Mouse (Mus musculus) forebrain, embryonic 13.5 days (tissue): ENCODE measurements at regions not wholly inside any gene's neighbourhood (a gene's known extent, or its start where the extent isn't known, plus 50 kb on each side); places are given as distances from the start of the nearest gene placed in this dataset.

Experiments
- ATAC-seq: fragments of 200-750 bp; cut with Nextera tagmentation; 2 replicates; pipeline ENCODE4 v1.8.0; 2017
- H3K27ac ChIP-seq: fragments of 300-500 bp; sonication (generic); 2 replicates; pipeline ENCODE4 v1.5.1; 2015; ENCODE audit warnings: inconsistent platforms, mild to moderate bottlenecking, moderate library complexity
- H3K27me3 ChIP-seq: fragments of 300-500 bp; sonication (generic); 2 replicates; pipeline ENCODE4 v1.6.1; 2015; ENCODE audit warnings: mild to moderate bottlenecking, inconsistent platforms
- H3K36me3 ChIP-seq: fragments of 300-500 bp; sonication (generic); 2 replicates; pipeline ENCODE4 v1.6.1; 2015; ENCODE audit warnings: mild to moderate bottlenecking, inconsistent platforms; ENCODE audit not compliant: poor library complexity, severe bottlenecking
- H3K4me1 ChIP-seq: fragments of 300-500 bp; sonication (generic); 2 replicates; pipeline ENCODE4 v1.6.1; 2015; ENCODE audit warnings: inconsistent platforms
- H3K4me2 ChIP-seq: fragments of 300-500 bp; sonication (generic); 2 replicates; pipeline ENCODE4 v1.6.1; 2015; ENCODE audit warnings: inconsistent platforms, mild to moderate bottlenecking, moderate library complexity
- H3K4me3 ChIP-seq: fragments of 300-500 bp; sonication (generic); 2 replicates; pipeline ENCODE4 v1.5.1; 2015; ENCODE audit warnings: mild to moderate bottlenecking, inconsistent platforms
- H3K9ac ChIP-seq: fragments of 300-500 bp; sonication (generic); 2 replicates; pipeline ENCODE4 v1.6.1; 2015; ENCODE audit warnings: mild to moderate bottlenecking, inconsistent platforms
- H3K9me3 ChIP-seq: fragments of 300-500 bp; sonication (generic); replicated peaks from 2 replicates; pipeline ENCODE4 v1.6.1; 2016; ENCODE audit warnings: inconsistent platforms
- WGBS: fragments of 180-500 bp; shearing (Covaris S2); methylation state at CpG from one replicate; pipeline ENCODE4 v1.1.7; 2015; 5-methylcytosine and 5-hydroxymethylcytosine counted together

- 3% methylated on average over 30 of the region's 30 CpGs for WGBS
- Histone ChIP-seq H3K27ac (peak overlapping the region; percentile 89), H3K9ac (peak overlapping the region; percentile 32), H3K9me3 (no peaks in the 10 kb centered on the region), H3K4me1 (peaks cover 60% of the 10 kb centered on the region), H3K4me2 (peak overlapping the region; percentile 44), H3K4me3 (no peak overlapping the region), H3K36me3 (no peaks in the 10 kb centered on the region), H3K27me3 (0 out of 2 replicates have a peak, but pooled peaks cover 3% of the 10 kb centered on the region)
- ATAC-seq = peak; percentile 90
These were observed 144.1 kb downstream of the Nufip1 start for GRCm38 (mm10) chr14:76254565-76255501.

- H3K27me3 ChIP-seq = 0 out of 2 replicates have a peak, but pooled peaks cover 3% of the 10 kb centered on the region
- no peak overlapping the region for H3K4me2 ChIP-seq
- no peaks in the 10 kb centered on the region for H3K9me3 ChIP-seq
- no peak overlapping the region for H3K4me3 ChIP-seq
- peaks cover 71% of the 10 kb centered on the region for H3K4me1 ChIP-seq
- H3K36me3 ChIP-seq = no peaks in the 10 kb centered on the region
- 45% methylated on average over 11 of the region's 11 CpGs for WGBS
- peak overlapping the region; percentile 89 for H3K27ac ChIP-seq
- no peak overlapping the region for H3K9ac ChIP-seq
- ATAC-seq = no peak
These were observed 145.3 kb downstream of the Nufip1 start for GRCm38 (mm10) chr14:76255971-76256370.

GRCm38 (mm10) chr14:76258626-76259025 lies 147.9 kb downstream of the Nufip1 start:
- H3K27ac ChIP-seq = no peak overlapping the region
- WGBS = 1% methylated on average over 3 of the region's 3 CpGs

GRCm38 (mm10) chr14:76260628-76261293 lies 150.1 kb downstream of the Nufip1 start:
- H3K9ac ChIP-seq = no peak overlapping the region
- WGBS = 25% methylated on average over 5 of the region's 5 CpGs
- H3K4me3 ChIP-seq = no peak overlapping the region
- peaks cover 51% of the 10 kb centered on the region for H3K4me1 ChIP-seq
- ATAC-seq = peak; percentile 67
- H3K9me3 ChIP-seq = no peaks in the 10 kb centered on the region
- H3K27ac ChIP-seq = peak overlapping the region; percentile 48
- H3K4me2 ChIP-seq = 0 out of 2 replicates have a peak overlapping the region, but pooled peaks have one; percentile 7
- no peaks in the 10 kb centered on the region for H3K27me3 ChIP-seq
- no peaks in the 10 kb centered on the region for H3K36me3 ChIP-seq

More at GRCm38 (mm10) chr14:76258626-76259025, 147.9 kb downstream of the Nufip1 start:
- Histone ChIP-seq H3K4me1 (peaks cover 73% of the 10 kb centered on the region), H3K36me3 (no peaks in the 10 kb centered on the region), H3K27me3 (no peaks in the 10 kb centered on the region), H3K9me3 (no peaks in the 10 kb centered on the region), H3K4me3 (no peak overlapping the region), H3K4me2 (no peak overlapping the region), H3K9ac (no peak overlapping the region)
- no peak for ATAC-seq

- Histone ChIP-seq H3K4me1 (peaks cover 29% of the 10 kb centered on the region), H3K9ac (no peak overlapping the region), H3K4me2 (no peak overlapping the region), H3K27me3 (no peaks in the 10 kb centered on the region), H3K27ac (no peak overlapping the region), H3K4me3 (no peak overlapping the region), H3K9me3 (no peaks in the 10 kb centered on the region), H3K36me3 (no peaks in the 10 kb centered on the region)
- WGBS = 92% methylated on average over 5 of the region's 5 CpGs
- no peak for ATAC-seq
These were observed 151.1 kb upstream of the Tsc22d1 start for GRCm38 (mm10) chr14:76263682-76264081.

GRCm38 (mm10) chr14:76265819-76266218 lies 148.9 kb upstream of the Tsc22d1 start:
- H3K4me1 ChIP-seq = peaks cover 12% of the 10 kb centered on the region
- ATAC-seq = no peak
- H3K27ac ChIP-seq = no peak overlapping the region
- no peaks in the 10 kb centered on the region for H3K27me3 ChIP-seq
- 96% methylated on average over 5 of the region's 5 CpGs for WGBS
- H3K36me3 ChIP-seq = no peaks in the 10 kb centered on the region
- H3K9ac ChIP-seq = no peak overlapping the region
- H3K4me3 ChIP-seq = no peak overlapping the region
- H3K9me3 ChIP-seq = no peaks in the 10 kb centered on the region
- no peak overlapping the region for H3K4me2 ChIP-seq

GRCm38 (mm10) chr14:76266249-76266648 lies 148.5 kb upstream of the Tsc22d1 start:
- WGBS = 85% methylated on average over 4 of the region's 4 CpGs
- Histone ChIP-seq H3K27me3 (no peaks in the 10 kb centered on the region), H3K36me3 (no peaks in the 10 kb centered on the region), H3K4me3 (no peak overlapping the region), H3K4me2 (no peak overlapping the region), H3K9me3 (no peaks in the 10 kb centered on the region), H3K4me1 (peaks cover 8% of the 10 kb centered on the region), H3K27ac (no peak overlapping the region), H3K9ac (no peak overlapping the region)
- ATAC-seq = no peak

- no peak for ATAC-seq
- no peaks in the 10 kb centered on the region for H3K9me3 ChIP-seq
These were observed 147.7 kb upstream of the Tsc22d1 start for GRCm38 (mm10) chr14:76267091-76267490.

GRCm38 (mm10) chr14:76271190-76271589 lies 143.6 kb upstream of the Tsc22d1 start:
- Histone ChIP-seq H3K4me1 (peaks cover 6% of the 10 kb centered on the region; the same call in 1 of the 2 replicates), H3K9ac (no peak overlapping the region), H3K9me3 (no peaks in the 10 kb centered on the region), H3K4me2 (no peak overlapping the region), H3K27ac (no peak overlapping the region), H3K27me3 (no peaks in the 10 kb centered on the region), H3K36me3 (no peaks in the 10 kb centered on the region), H3K4me3 (no peak overlapping the region)
- ATAC-seq = no peak
- 88% methylated on average over 11 of the region's 11 CpGs for WGBS

More at GRCm38 (mm10) chr14:76267091-76267490, 147.7 kb upstream of the Tsc22d1 start:
- Histone ChIP-seq H3K9ac (no peak overlapping the region), H3K27ac (no peak overlapping the region), H3K4me2 (no peak overlapping the region), H3K36me3 (no peaks in the 10 kb centered on the region), H3K27me3 (no peaks in the 10 kb centered on the region), H3K4me1 (peaks cover 6% of the 10 kb centered on the region; the same call in 1 of the 2 replicates), H3K4me3 (no peak overlapping the region)
- 7% methylated on average over 4 of the region's 4 CpGs for WGBS

GRCm38 (mm10) chr14:76272840-76273239 lies 141.9 kb upstream of the Tsc22d1 start:
- Histone ChIP-seq H3K9ac (no peak overlapping the region), H3K9me3 (no peaks in the 10 kb centered on the region), H3K4me2 (no peak overlapping the region), H3K27ac (no peak overlapping the region), H3K4me3 (no peak overlapping the region), H3K4me1 (no peaks in the 10 kb centered on the region), H3K27me3 (no peaks in the 10 kb centered on the region), H3K36me3 (no peaks in the 10 kb centered on the region)
- 94% methylated on average over 4 of the region's 4 CpGs for WGBS
- no peak for ATAC-seq

- ATAC-seq = no peak
- Histone ChIP-seq H3K27ac (no peak overlapping the region), H3K9me3 (no peaks in the 10 kb centered on the region), H3K4me2 (no peak overlapping the region), H3K27me3 (no peaks in the 10 kb centered on the region), H3K4me3 (no peak overlapping the region), H3K36me3 (no peaks in the 10 kb centered on the region), H3K9ac (no peak overlapping the region), H3K4me1 (no peaks in the 10 kb centered on the region)
- 89% methylated on average over 9 of the region's 9 CpGs for WGBS
These were observed 138.1 kb upstream of the Tsc22d1 start for GRCm38 (mm10) chr14:76276655-76277054.

- no peak overlapping the region for H3K9ac ChIP-seq
- no peak overlapping the region for H3K4me2 ChIP-seq
- H3K27ac ChIP-seq = no peak overlapping the region
- no peaks in the 10 kb centered on the region for H3K27me3 ChIP-seq
- H3K9me3 ChIP-seq = no peaks in the 10 kb centered on the region
- no peak for ATAC-seq
- no peaks in the 10 kb centered on the region for H3K36me3 ChIP-seq
- WGBS = 91% methylated on average over 17 of the region's 17 CpGs
- H3K4me3 ChIP-seq = no peak overlapping the region
- no peaks in the 10 kb centered on the region for H3K4me1 ChIP-seq
These were observed 135.9 kb upstream of the Tsc22d1 start for GRCm38 (mm10) chr14:76278751-76279450.
